Mouse (Mus musculus) limb, embryonic 14.5 days (tissue): ENCODE data around the gene Foxg1. TPM values are rescaled to one million over a fixed set of nuclear protein-coding genes. Genes with fewer than 3 reads are reported as not detected.

ENCODE experiments used
- ATAC-seq: fragments of 200-750 bp; cut with Nextera tagmentation; 2 replicates; pipeline ENCODE4 v1.8.0; 2017; ENCODE audit warnings: low read depth, moderate number of reproducible peaks, moderate TSS enrichment; ENCODE audit not compliant: low FRiP score
- DNase-seq: peaks from one replicate; pipeline ENCODE4 v3.0.0-alpha.2; 2015; ENCODE audit warnings: low spot score
- H3K27ac ChIP-seq: fragments of 300-500 bp; sonication (generic); replicated peaks from 2 replicates; pipeline ENCODE4 v1.5.1; 2014; ENCODE audit warnings: low read depth, mild to moderate bottlenecking, low read length, moderate library complexity, mixed read lengths
- H3K27me3 ChIP-seq: fragments of 300-500 bp; sonication (generic); 2 replicates; pipeline ENCODE4 v1.6.1; 2014; ENCODE audit warnings: low read length, mixed read lengths; ENCODE audit not compliant: control insufficient read depth, insufficient read depth
- H3K36me3 ChIP-seq: fragments of 300-500 bp; sonication (generic); 2 replicates; pipeline ENCODE4 v1.6.1; 2014; ENCODE audit warnings: mild to moderate bottlenecking, low read length, moderate library complexity, mixed read lengths; ENCODE audit not compliant: control insufficient read depth, insufficient read depth
- H3K4me1 ChIP-seq: fragments of 300-500 bp; sonication (generic); 2 replicates; pipeline ENCODE4 v1.6.1; 2014; ENCODE audit warnings: antibody characterized with exemption, low read length, mixed read lengths; ENCODE audit not compliant: control insufficient read depth, insufficient read depth
- H3K4me2 ChIP-seq: fragments of 300-500 bp; sonication (generic); replicated peaks from 2 replicates; pipeline ENCODE4 v1.6.1; 2014; ENCODE audit warnings: low read depth, mild to moderate bottlenecking, low read length, moderate library complexity; ENCODE audit not compliant: severe bottlenecking
- H3K4me3 ChIP-seq: fragments of 300-500 bp; sonication (generic); replicated peaks from 2 replicates; pipeline ENCODE4 v1.5.1; 2014; ENCODE audit warnings: low read length
- H3K9ac ChIP-seq: fragments of 300-500 bp; sonication (generic); 2 replicates; pipeline ENCODE4 v1.6.1; 2014; ENCODE audit warnings: mild to moderate bottlenecking, low read depth, low read length, moderate library complexity; ENCODE audit not compliant: severe bottlenecking
- H3K9me3 ChIP-seq: fragments of 300-500 bp; sonication (generic); 2 replicates; pipeline ENCODE4 v1.6.1; 2016; ENCODE audit warnings: low read length; ENCODE audit not compliant: control insufficient read depth
- POLR2A ChIP-seq: fragments of 200-500 bp; IDR thresholded peaks from 2 replicates; pipeline ENCODE4 v1.8.0; 2012; ENCODE audit warnings: inconsistent platforms, mild to moderate bottlenecking, moderate library complexity, borderline replicate concordance; ENCODE audit not compliant: insufficient read depth, insufficient read length; ENCODE audit errors: extremely low read depth
- WGBS: fragments of 180-500 bp; shearing (Covaris S2); extraction: QIAGEN DNeasy Blood & Tissue Kit; methylation state at CpG from one replicate; pipeline ENCODE4 v1.1.7; 2014; 5-methylcytosine and 5-hydroxymethylcytosine counted together
- polyA plus RNA-seq, 2 experiments: library from polyadenylated mRNA; depleted of rRNA in 1 of 2; stranded (reverse) in 1 of 2; unstranded in 1 of 2; fragments of >200 nt; fragmentation: Nextera tagmentation in 1 of 2; extraction: Ambion mirVana in 1 of 2; gene quantifications; 2 replicates each; pipeline versions ENCODE4 v1.2.1 to v1.2.3; 2012 to 2014

The Foxg1 gene
- polyA plus RNA-seq, 2 experiments: 1.2 TPM; not detected in 1

DNA sequence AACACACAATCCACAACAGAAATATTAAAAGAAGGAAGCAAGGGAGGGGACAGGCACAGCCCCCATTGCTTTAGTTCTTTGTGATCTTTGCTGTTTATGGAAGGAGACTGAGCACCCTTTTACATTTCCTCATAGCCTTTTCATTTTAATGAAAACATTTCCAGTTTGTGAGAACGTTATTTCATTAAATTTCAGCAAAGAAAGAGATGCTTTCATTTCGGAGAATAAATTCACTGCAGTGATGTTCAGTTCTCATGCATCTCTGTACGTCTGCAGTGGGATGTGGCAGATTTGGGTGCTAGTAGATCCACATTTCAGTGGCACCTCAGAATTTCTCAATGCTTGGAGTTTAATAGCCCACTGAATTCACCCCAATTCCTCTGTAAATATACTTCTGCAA lies 16.2 kb downstream of the Foxg1 start:
- peak; percentile 2 for DNase-seq
- Histone ChIP-seq H3K4me3 (no peak overlapping the region), H3K4me2 (no peak overlapping the region), H3K27ac (no peak overlapping the region), H3K36me3 (no peaks in the 10 kb centered on the region), H3K9me3 (no peaks in the 10 kb centered on the region), H3K27me3 (peaks cover 83% of the 10 kb centered on the region), H3K9ac (no peak overlapping the region), H3K4me1 (0 out of 2 replicates have a peak, but pooled peaks cover 2% of the 10 kb centered on the region)
- no peak for ATAC-seq
- 20% methylated on average over 3 of the region's 3 CpGs for WGBS
- no peak for TF ChIP-seq POLR2A

DNA sequence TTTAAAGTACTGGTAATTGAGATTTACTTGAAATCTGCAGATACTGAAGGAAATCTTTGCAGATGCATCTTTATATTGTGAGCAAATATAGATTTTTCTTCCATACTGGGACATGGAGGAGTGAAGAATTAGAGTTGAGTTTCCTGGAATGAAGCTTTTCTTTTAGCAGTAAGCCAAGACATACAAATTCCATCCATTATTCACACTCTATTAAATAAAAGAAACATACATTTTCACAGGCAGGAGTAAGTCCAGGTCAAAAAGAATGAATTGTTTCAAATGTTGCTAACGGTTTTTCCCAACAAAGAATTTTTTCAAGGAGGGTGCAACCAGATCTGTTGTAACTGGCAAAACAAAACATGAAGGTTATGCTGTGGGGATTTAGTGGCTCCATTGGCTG lies 17.2 kb downstream of the Foxg1 start:
- H3K27me3 ChIP-seq: peaks cover 81% of the 10 kb centered on the region
- H3K4me1 ChIP-seq: 0 out of 2 replicates have a peak, but pooled peaks cover 2% of the 10 kb centered on the region
- H3K27ac ChIP-seq: no peak overlapping the region
- TF ChIP-seq POLR2A: no peak
- DNase-seq (no peak), ATAC-seq (no peak)
- H3K4me2 ChIP-seq: no peak overlapping the region
- 8% methylated on average over 1 of the region's 1 CpGs for WGBS
- H3K9me3 ChIP-seq: no peaks in the 10 kb centered on the region
- H3K9ac ChIP-seq: no peak overlapping the region
- H3K36me3 ChIP-seq: no peaks in the 10 kb centered on the region
- no peak overlapping the region for H3K4me3 ChIP-seq

DNA sequence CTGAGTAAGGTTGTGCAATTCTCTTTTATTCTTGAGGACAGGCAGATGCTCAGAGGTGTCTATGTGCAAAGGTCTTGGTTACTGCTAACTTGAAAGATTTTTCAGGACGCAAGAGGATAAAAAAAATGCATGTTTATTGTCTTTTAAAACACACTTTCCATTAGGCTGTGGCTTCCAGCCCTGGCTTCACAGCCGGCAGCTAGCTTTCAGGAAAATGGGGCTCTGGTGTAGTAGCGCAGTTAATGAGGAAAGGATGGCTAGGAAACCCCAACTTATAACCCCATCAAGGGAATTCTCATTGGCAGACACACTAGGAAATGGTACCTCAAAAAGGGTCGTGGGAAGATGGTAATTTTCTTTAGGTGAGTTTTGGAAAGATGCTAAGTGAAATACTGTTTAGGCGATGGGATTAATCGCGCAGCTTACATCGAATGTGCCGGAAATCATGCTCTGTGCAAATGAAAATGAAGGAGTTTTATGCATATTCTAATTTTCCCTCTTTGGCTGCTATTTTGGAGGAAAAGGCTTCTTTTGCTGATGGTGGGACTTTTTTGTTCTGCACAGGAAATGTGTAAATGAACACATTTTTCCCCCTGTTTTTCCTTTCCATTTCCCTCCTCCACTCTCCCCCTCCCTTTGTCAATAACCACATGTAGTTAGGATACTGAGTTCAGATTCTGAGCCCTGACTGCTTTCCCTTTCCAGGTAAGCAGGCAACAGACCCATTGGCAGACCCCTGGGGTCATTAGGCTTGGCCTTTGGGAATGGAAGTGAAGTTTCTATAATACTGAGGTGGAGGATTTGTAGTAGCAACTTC lies 17.8 kb downstream of the Foxg1 start:
- H3K27me3 ChIP-seq: peaks cover 80% of the 10 kb centered on the region
- H3K9ac ChIP-seq: no peak overlapping the region
- H3K27ac ChIP-seq: no peak overlapping the region
- H3K36me3 ChIP-seq: no peaks in the 10 kb centered on the region
- ATAC-seq (no peak), DNase-seq (no peak)
- WGBS: under 1% methylated on average over 9 of the region's 9 CpGs
- TF ChIP-seq POLR2A: no peak
- H3K4me1 ChIP-seq: 0 out of 2 replicates have a peak, but pooled peaks cover 2% of the 10 kb centered on the region
- no peaks in the 10 kb centered on the region for H3K9me3 ChIP-seq
- H3K4me3 ChIP-seq: no peak overlapping the region; the same call in 1 of the 2 replicates
- no peak overlapping the region for H3K4me2 ChIP-seq

DNA sequence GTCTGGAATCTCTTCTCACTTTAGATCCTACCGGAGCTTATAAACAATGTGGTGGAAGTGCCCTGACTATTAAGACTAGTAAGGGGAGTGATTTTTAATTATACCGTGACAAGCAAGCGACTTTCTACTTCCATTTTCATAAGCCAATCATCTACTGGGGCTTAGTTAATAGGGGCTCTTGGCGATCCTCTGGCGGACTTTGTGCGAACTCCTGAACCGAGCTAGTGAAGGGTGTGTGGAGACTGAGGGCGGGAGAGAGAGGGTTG lies 18.3 kb downstream of the Foxg1 start:
- TF ChIP-seq POLR2A: no peak
- H3K4me3 ChIP-seq: peak overlapping the region; percentile 39
- under 1% methylated on average over 8 of the region's 8 CpGs for WGBS
- ATAC-seq (peak; percentile 73; the same call in 1 of the 2 replicates), DNase-seq (no peak)
- H3K27me3 ChIP-seq: peaks cover 77% of the 10 kb centered on the region
- no peak overlapping the region for H3K27ac ChIP-seq
- no peak overlapping the region for H3K9ac ChIP-seq
- 0 out of 2 replicates have a peak, but pooled peaks cover 2% of the 10 kb centered on the region for H3K4me1 ChIP-seq
- peak overlapping the region; percentile 85 for H3K4me2 ChIP-seq
- no peaks in the 10 kb centered on the region for H3K36me3 ChIP-seq
- H3K9me3 ChIP-seq: no peaks in the 10 kb centered on the region

DNA sequence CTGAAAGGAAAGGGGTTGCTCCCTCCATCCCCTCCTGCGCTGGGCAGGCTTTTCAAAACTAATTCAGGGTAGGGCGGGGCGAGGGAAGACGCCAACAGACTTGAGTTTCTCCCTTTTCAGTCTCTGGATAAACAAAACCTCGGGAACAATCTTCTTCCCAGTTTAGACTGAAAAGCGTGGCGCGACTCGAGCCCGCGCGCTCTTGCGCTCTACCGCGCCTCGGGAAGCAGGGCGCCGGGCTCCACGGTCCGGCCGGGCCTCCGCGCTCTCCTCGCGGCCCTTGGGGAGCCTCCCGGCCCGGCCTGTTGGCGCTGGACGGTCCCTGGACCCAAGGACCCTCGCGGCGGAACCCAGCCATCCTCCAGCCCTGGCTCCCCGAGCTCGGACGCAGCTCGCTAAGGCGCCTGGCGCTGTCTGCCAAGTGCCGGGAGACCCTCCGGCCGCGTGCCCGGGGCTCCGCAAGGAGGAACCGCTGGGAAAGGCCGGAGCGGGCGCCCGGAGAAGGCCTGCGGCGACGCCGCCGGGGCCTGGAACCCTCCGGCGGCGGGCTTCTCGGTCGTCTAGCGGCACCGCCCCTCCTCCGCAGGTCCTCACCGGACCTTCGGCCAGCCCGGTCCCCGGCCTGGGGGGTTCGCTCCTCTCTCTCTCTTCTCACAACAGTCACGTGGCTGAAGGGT lies 18.8 kb downstream of the Foxg1 start:
- Histone ChIP-seq H3K9me3 (no peaks in the 10 kb centered on the region), H3K4me3 (peak overlapping the region; percentile 39), H3K27me3 (peaks cover 73% of the 10 kb centered on the region), H3K36me3 (no peaks in the 10 kb centered on the region), H3K4me1 (0 out of 2 replicates have a peak, but pooled peaks cover 2% of the 10 kb centered on the region), H3K27ac (no peak overlapping the region), H3K9ac (0 out of 2 replicates have a peak overlapping the region, but pooled peaks have one; percentile 8), H3K4me2 (peak overlapping the region; percentile 85)
- ATAC-seq (peak; percentile 60; the same call in 1 of the 2 replicates), DNase-seq (no peak)
- 1% methylated on average over 46 of the region's 68 CpGs for WGBS
- no peak for TF ChIP-seq POLR2A
